Mouse (Mus musculus): ENCODE measurements around the gene Cit.

The Cit gene

DNA sequence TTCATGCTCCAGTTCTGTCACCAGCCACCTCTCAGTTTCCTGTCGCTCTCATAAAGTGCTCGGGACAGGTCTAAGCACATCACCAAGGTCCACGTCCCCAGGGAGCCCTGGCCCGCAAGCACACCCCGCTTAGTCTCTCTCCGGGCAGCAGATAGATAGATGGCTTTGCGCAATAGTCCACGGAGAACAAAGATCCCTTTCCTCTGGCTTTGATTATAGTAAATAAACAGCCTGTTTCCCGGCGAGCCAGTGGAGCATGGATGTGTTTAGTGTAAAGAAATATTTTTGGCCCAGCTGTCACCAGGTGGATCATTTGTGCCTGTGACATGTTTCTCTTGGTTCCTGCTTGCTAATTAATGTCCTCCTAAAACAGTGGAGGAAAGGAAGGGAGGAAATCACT, 132.2 kb downstream of the Cit start:
- DNase-seq = no peak

DNA sequence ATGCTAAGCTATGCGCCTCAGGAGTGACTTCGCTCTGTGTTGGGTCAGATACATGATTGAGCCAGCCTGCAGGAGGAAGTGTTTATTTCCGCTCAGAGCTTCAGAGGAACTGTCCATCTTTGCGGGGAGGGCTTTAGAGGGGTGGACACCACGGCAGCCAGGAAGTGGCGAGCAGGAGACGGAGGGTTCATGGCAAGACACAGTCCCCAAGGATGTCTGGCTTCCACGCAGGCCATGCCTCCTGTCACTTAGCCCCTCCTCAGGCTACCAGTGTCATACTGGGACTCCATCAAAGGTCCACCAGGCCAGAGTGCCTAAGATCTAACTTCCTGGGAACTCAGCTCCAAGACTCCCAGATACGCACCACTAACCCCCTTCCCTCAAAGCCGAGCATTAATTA, 132.7 kb downstream of the Cit start:
- no peak for DNase-seq

- no peak for DNase-seq
Observed at GRCm38 (mm10) chr5:115978255-115978654, 133.2 kb downstream of the Cit start.

DNA sequence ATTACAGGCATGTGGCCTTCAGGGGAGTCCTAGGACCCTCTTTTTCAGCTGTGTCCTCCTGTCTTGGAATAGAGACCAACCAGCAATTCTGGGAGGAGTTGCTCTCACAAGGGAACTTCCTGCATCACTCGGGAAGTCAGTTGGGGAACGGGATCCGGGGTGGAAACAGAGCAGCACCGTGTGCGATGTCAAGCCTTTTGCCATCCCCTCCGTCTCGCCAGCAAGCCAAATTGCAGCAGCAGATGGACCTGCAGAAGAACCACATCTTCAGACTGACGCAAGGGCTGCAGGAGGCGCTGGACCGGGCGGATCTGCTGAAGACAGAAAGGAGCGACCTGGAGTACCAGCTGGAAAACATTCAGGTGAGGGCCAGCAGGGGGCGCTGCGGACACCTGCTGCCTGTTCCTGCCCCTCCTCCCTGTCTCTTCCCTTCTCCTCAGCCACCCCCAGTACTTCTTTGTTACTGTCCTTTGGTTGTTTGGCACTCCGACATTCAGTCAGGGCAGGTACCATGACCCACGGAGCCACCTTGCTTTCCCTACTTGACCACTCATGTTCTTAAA, 134.1 kb downstream of the Cit start:
- peak; percentile 11 for DNase-seq

- DNase-seq = no peak
Observed at GRCm38 (mm10) chr5:115980537-115980936, 135.5 kb downstream of the Cit start.

- no peak for DNase-seq
Observed at GRCm38 (mm10) chr5:115982671-115983373, 137.7 kb downstream of the Cit start.

GRCm38 (mm10) chr5:115984392-115984791, 139.3 kb downstream of the Cit start:
- no peak for DNase-seq

GRCm38 (mm10) chr5:115985101-115985500, 140.0 kb downstream of the Cit start:
- DNase-seq = no peak

DNA sequence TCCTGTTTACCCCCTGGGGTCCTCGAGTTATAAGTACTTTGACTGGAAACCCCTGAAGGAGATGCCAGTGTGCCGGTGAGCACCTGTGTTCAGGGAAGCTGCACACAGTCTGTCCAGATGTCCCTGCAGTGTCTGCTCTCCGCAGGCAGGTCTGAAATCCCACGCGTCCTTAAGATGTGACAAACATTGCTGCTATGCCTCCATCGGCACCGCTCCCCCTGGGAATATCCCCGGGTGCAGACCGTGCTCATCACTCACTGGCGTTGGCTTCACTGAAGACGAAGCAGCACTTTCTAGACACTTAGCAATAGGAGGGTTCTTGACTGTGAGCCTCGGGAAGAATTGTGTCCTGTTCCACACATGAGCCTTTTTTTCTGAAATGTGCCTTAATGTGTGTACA, 142.2 kb downstream of the Cit start:
- DNase-seq = no peak

GRCm38 (mm10) chr5:115991717-115992116, 146.6 kb downstream of the Cit start:
- DNase-seq = no peak

DNA sequence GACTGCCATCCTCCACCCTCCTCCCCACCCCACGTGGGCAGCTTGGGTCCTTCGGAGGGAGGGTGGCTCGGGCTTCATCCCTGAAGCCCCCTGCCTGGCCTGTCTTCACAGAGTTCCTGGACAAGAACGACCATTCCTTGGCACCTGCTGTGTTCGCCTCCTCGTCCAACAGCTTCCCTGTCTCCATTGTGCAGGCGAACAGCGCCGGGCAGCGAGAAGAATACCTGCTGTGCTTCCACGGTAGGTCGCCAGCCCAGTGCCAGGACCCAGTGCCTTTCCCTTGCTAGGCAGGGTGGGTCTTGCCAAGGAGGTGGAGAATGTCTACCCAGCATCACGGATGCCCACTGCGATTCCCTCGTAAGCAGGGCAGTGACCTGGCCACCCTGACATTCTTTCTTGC, 149.0 kb downstream of the Cit start:
- no peak for DNase-seq

DNA sequence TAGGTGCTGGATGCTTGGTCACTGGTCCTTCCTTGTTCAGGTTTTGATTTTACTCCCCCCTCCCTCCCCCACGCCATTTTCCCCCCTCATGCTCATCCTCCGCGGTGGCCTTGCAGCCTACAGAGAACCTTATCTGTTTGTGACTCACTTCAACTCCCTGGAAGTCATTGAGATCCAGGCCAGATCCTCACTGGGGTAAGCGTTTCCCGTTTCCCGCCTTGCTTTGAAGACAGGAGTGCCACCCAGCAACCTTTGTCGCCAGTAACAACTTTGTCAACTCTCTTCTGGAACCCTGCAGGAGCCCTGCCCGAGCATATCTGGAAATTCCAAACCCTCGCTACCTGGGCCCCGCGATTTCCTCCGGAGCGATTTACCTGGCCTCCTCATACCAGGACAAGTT, 152.3 kb downstream of the Cit start:
- DNase-seq = no peak

GRCm38 (mm10) chr5:116003154-116003553, 158.1 kb downstream of the Cit start:
- no peak for DNase-seq

GRCm38 (mm10) chr5:116003825-116004224, 158.7 kb downstream of the Cit start:
- no peak for DNase-seq

- DNase-seq = no peak
Observed at GRCm38 (mm10) chr5:116004271-116004670, 159.2 kb downstream of the Cit start.

DNA sequence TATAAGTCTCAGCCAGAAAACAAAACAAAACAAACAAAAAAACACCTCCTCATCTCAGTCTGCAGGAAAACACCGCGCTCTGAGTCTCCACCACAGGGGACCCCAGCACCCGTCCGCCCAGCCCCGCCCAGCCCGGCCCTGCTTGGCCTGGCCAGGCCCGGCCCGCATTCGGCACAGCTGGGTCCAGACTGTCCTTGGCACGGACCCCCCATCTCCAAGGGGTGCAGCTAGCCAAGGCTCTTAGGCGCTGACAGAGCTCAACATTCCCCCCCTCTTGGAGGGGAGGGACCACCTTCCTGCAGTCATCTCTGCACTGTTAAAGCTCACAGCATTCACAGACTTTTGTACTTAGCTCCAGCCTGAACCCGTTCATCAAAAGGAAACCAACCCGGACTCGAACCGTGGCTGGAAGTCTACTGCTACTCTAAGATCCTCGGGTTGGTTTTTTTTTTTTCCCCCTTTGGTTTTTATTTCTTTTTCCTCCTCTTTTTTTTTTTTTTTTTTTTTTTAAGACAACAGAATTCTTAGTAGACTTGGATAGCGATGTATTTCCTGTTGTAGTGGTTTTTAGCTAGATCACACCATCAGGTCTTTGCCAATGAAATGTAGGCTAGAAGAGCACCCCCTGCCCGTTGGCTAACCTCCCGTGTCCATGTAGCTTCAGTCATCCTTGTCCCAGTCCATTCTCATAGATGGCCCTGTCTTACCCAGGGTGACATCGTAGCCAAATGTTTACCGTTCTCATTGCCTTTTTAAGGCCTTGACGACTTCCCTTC, 161.4 kb downstream of the Cit start:
- DNase-seq = peak; percentile 16

GRCm38 (mm10) chr5:116007723-116008122, 162.6 kb downstream of the Cit start:
- DNase-seq = no peak

GRCm38 (mm10) chr5:116009091-116009851, 164.2 kb downstream of the Cit start:
- DNase-seq = no peak

- no peak for DNase-seq
Observed at GRCm38 (mm10) chr5:116009884-116010627, 165.0 kb downstream of the Cit start.

- DNase-seq = no peak
Observed at GRCm38 (mm10) chr5:116011700-116012099, 166.6 kb downstream of the Cit start.

- no peak for DNase-seq
Observed at GRCm38 (mm10) chr5:116012503-116012902, 167.4 kb downstream of the Cit start.

DNA sequence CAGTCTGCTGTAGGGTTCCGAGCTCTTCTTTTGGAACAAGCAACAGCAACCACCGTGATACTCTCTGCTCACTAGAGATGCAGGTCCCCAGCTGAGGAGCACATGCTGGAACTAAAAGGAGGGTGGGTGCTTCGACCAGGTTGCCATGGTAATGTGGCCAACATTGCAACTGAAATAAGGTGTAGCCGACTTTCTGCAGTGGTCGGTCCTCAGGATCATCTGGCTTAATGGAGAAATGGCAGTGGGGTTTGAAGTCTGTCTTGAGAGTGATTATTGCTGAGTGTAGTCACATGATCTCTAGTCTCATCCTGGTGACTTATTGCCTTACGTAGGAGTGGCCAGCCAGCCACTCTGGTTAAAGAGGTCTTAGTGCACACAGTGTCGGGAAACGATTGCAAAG, 168.7 kb downstream of the Cit start:
- DNase-seq = no peak

DNA sequence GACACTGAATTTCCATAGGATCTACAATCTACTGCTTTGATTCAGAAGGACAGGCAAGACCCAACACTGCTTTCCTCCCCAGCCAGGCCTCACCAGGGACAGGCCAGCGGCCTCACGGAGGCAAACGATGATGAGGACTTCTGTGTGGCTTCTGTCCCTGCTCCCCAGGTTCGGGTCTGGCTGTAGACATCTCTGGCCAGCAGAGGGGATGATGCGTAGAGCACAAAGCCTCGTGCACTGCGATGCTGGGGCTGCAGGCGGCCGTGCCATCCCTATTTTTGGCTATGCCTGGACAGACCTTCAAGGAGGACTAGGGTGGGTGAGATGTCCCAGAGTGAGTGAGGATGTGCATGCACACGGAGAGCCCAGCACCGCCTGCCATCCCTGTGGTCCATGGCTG, 169.2 kb downstream of the Cit start:
- DNase-seq = no peak

All from thymus, postnatal 25 days (tissue).